Mouse (Mus musculus) cerebellum, adult 18-20 months (tissue): ENCODE measurements around the gene Gm12185.
"Not testable (repeated sequence)": the region's sequence is repeated elsewhere in the genome, so short reads cannot be mapped to it uniquely, and the experiment has no call there.

ENCODE experiments used
- DNase-seq, 2 experiments: peaks; one replicate each; pipeline ENCODE4 v3.0.0; 2021

The Gm12185 gene

DNA sequence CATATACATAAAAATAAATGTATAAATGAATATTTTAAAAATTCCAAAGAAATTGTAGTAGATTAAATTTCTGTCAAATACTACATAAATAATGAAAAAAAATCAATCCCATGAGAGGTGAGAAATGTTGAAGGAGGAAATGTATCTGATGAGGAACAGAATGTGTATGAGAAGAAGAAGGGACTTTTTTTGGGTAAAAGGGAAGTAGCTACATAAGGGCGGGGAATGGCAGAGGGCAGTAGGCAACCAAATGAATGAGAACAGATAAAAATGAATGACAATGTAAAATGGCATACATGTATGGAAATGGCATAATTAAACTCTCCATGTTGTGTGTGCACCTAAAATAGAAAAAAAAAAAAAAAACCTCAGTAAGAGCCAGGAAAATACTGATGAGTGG, 78.4 kb downstream of the Gm12185 start:
- no peak for DNase-seq

DNA sequence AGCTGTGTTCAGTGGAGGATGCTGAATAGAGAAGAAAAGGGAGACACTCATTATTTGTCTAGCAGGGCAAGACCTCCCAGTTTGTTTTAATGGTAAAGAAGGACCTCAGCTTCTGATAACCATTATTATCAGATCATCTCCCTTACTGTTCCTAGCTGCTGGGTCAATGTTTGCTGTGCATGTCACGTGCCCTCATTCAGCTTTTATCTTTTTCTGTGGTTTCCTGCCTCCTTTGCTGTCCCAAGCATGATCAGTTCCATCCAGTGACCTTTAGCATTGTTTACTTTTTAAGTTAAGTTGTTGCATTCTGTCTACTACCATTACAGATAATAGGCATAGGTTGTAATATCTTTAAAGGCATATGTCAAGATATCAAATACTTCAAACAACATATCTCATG, 83.6 kb downstream of the Gm12185 start:
- DNase-seq, result no peak

DNA sequence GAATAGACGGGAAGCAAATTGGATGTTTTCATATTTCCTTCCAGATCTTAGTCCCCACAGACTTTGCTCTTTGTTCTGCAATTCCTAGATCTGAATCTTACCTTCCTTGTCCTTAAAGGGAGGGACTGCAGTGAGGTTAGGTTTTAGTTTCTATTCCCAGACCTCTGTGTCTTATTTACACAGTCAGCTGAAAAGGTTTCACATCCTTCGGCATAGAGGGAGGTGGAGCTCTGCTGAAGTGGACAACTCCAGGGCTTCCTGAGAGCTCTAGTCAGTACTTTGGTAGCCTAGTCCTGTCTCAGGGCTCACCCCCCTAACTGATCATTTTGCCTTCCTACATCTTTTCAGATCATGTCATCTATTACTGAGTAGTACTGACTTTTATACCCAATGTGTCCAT, 90.0 kb downstream of the Gm12185 start, which contains the start of gene Gm5431:
Gene Gm5431, minus strand, starts transcription at position 194 of the 400 bp plus-strand sequence.
- DNase-seq, result no peak

DNA sequence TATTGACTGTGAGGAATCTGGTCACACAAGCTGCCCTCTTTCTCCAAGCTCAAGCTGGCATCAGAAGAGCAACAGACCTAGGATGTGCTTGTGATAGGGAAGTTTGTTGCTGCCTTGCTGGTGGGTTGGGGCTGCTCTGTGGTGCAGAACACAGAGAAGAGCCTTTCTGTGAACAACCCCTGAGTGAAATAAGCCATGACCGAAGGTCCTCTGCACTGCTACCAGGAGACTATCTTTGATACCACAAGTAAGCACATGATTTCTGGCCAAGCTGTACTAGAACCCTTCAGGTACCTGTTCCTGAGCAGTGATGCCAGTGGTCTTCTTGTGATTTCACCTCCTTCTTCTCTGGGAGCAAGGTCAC, 90.5 kb downstream of the Gm12185 start:
- not testable (repeated sequence) for DNase-seq

DNA sequence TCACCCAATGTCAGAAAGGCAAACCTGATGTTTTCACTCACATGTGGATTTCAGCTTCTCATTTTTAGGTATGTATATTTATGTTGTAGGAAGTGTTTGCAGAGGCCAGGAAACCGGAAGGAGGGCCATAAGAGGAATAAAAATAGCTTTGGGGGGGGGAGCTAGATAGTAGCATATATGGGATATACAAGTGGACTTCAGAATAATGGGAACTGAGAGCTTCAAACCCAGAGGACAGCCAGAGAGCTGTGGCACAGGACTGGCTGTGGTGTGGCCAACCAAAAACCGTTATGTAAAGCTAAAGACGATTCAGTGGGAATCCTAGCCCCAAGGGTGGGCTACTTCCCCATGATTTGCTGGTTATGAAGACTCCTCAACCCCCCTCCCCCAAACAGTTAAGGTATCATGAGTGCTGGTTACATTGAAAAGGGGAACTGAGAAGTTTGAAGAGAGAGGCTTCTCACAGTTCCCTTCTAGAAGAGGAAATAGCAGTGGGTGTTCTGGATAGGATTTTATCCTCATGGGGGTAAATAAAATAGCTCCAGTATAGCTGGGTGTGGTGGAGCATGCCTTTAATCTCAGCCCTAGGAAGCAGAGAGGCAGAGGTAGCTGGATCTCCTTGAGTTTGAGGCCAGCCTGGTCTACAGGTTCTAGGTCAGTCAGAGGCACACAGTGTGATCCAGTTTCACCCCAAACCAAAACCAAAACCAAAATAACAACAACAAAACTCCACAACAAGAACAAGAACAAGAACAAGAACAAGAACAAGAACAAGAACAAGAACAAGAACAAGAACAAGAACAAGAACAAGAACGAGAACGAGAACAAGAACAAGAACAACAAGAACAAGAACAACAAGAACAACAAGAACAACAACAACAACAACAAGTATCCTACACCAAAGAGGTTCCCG, 91.1 kb downstream of the Gm12185 start:
- DNase-seq, result not testable (repeated sequence)

DNA sequence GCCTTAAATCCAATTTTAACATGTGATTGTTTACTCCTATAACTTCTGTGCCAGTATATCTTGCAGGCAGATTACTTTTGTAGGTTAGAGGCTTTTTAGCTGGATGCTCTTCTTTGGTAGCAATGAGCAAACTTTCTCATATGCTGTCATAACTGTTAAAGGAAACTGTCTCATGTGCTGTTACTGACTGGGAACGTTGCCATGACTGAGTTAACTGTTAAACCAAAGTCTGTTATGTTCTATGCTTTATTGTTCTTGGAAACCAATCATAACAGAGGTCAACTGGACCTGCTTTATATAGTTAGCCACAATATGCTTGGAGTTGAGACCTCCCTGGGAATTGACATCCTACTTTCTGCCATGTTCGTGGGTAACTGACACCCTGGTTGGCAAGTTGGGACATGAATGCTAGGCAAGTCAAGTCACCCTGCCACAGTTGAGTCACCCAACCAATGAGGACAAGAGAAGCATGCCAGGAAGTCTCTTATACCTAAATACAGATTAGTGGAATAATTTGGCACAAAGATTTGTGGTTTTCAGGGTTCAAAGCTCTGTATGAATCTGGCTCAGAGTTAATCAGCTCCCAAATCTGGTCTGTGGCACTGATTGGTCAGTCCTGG, 93.1 kb downstream of the Gm12185 start:
- no peak for DNase-seq

DNA sequence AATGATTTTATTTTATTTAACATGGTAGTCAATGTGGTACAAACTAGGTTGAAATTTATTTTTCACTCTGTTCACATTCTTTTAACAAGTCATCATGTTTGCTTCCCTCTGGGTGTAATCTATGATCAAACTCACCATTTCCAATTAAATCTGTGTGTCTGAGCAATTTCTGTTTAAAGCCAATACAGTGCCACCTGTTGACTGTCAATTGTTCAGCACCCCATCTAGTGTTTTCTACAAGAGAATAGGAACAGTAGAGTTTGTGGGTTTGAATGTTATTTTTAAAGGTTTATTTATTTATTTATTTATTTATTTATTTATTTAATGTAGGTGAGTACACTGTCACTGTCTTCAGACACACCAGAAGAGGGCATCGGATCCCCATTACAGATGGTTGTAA, 115.3 kb downstream of the Gm12185 start:
- DNase-seq, result no peak

DNA sequence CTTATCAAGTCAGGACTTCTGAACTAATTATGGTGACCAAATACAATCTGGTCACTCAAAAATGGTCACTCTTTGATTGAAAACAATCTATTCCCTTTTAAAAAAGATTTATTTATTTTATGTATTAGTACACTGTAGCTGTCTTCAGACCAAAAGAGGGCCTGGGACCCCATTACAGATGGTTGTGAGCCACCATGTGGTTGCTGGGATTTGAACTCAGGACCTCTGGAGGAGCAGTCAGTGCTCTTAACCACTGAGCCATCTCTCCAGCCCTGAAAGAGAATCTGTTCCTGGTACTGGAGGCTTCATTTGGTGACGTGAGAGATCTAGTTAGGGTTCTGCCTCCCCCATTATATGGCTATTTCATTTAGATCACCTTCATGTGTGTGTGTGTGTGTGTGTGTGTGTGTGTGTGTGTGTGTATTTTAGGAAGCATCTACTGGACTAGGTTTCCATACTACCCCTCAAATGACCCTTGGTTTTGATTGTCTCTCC, 116.6 kb downstream of the Gm12185 start:
- not testable (repeated sequence) for DNase-seq

DNA sequence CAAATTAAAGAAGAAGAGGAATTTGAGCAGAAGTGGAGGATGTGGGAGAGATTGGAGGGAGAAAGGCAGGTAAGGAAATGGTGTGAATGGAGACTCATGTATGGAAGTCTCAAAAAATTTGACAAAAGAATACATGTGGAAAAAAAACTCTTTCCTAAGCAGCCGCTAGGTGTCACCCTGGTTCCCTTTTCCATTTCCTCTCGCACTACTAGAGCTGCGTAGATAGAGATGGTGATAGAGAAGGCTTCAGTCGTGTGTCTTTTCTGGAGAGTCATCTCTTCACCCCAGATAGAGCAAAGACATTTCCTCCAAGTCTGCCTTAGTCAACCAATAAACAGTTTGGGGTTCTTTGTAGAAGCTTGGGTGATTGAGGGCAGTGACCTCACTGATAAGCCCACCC, 117.6 kb downstream of the Gm12185 start:
- peak; percentile 60 to 62 for DNase-seq

DNA sequence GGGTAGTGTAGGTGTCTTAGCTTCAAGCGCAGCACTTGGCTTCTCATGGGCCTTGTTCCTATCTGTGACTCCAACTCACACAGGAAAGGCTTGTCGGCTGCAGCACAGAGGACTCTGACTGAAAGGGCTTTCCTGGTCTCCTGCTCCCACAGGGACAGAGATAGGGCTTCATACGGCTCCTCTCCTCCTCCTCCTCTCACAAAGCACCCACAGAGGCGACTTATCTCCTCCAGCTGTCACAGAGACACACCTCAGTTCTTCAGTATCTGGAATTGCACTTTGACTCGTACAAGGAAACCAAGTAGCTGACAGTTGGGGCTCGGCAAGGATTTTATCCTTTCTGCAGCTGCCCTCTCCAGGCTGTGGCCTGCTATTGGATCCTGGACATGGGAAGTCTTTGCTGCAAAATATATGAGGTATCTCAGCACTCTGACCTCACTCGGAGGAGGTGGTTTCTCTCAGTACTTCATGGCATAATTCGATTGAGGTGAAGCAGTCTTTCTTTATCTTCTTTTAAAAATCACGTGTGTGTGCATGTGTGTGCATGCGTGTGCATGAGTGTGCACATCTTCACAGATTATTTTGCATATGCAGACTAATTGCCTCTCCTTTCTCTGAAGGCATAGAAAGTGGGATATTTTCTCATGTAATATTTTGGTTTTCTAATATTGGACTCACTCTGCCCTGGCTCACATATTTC, 118.3 kb downstream of the Gm12185 start:
- no peak for DNase-seq

DNA sequence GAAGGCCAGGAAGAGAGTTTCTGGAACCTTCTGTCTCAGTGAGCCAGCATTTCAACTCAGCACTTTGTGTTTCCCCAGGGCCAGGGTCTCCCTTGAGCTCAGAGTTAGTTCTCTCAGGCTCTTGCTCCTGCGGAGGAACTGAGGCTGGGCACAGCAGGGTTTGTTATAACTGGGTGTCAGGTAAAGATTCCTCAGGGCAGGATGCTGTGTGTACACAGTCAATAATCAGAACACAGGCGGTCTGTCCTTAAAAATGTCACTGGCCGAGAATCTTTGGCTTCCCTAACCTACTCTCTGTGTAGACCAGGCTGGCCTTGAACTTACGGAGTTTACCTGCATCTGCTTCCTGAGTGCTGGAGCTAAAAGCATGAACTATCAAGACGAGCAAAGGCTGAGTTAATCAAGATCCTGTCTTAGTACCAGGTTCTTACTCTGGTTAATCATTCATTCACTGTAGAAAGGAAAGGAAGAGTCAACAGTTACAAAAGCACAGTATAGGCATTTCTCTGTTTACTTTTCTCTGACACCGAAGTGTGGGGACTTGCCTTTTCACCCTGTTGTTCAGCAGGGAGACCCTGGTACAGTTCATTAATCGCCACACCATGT, 119.2 kb downstream of the Gm12185 start:
- DNase-seq, result no peak

DNA sequence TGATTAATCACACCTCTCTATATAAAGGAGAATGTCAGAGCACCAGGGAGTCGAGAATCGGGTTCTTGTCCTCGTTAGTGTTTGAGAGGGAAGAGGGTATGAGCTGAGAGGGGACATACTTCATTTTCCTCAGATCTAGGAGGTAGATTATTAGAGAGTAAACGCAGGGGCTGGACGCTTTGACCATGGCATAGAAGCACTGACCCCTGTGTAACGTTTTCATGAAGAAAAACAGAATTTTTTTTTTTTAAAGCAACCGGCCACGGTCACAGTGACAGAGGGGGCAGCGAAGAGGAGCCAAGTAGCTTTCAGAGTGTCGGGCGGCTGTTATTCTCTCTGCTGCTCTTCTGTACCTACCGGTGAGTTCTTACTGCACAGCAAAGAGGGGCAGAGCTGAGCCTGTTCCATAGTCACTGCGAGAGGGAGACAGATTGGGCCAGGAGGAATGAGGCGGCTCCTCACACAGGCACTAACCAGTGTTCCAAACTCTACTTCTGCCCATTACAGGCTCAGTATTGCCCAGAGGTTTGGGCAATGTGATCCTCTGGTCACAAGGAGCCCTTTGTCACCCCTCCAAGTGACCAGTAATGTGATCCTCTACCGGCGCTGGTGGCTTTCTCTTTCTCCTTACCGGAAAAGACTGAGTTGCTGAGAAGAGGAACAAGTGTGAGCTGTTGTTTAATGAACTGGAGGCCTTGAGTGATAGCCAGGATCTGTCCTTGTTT, 120.0 kb downstream of the Gm12185 start:
- DNase-seq, result peak in 1 of 2 experiments; percentile 30

DNA sequence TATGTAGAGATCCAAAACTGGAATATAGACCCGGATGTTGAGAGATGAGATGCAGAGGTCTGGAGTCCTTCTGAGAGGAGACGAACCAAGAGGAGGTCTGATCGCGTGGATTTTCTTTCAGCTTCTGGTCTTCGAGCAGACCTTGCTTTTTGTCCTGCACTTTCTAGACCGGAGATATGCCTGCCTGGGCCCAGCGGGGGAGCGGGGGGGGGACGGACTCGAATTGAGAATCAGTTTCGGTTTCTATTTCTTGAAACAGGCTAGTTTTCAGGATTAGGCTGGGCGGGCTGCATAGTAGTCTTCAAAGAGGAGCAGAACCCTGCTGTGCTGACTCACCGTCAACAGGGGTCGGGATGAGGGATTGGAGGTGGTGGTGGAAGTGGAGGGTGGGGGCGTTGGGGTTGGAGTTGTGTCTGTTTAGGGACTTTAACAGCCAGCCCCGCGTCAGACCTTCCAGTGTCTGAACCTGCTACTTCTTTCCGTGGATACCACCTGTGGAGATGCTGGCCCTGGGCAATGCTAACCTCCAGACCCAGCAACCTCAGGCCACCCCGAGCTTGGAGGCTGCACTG, 120.7 kb downstream of the Gm12185 start, which contains the start of gene Irgm1:
Gene Irgm1, minus strand, starts transcription at position 483 of the 572 bp plus-strand sequence.
- peak; percentile 32 to 37 for DNase-seq

DNA sequence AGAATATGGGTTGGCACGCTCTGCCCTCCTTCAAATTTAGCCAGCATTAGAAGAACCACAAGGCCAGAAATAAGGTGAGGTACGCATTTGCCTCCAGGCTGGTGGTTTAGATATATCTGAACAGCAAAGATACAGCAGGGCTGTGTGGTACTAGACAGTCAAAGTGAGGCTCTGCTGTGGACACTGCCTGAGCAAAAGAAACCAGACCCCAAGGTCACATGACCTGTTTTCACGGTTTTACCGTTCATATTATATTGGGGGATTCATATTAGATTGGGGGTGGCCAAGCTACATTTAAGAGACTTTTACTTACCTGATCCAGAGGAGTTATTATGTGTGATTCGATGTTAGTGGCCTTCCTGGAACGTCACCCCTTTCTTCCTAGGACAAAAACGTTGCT, 121.2 kb downstream of the Gm12185 start:
- no peak for DNase-seq

DNA sequence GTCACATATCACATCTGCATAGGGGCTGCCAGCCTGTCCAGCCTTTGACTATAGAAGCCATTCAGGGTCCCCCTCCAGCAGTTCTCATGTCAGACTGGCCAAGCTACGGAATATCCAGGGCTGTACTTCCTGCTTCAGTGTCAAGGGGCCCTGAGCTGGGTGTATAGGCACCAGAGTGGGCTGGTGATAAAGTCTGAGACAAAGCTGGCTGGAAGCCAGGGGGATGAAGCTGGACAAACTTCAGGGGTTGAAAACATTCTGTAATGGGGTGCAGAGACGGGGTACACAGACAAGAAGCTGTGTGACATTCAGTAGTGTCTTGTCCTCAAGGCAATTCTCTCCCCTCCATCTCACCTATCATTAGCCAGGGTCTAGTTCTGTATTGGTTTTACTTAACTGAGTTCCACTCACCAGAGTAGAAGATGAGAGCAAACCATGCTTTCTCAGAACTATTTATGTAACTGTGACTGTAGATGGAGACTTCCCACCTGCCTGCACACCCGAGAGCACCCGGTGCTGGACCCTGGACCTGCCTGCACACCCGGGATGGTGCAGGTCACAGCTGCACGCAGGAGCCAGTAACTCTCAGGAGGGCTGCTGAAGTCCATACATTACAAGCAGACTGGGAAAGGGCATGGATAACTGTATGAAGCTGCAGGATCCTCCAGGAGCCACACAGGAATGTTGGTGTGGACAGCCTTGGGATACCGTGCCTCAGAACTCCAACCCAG, 122.5 kb downstream of the Gm12185 start:
- DNase-seq, result no peak

DNA sequence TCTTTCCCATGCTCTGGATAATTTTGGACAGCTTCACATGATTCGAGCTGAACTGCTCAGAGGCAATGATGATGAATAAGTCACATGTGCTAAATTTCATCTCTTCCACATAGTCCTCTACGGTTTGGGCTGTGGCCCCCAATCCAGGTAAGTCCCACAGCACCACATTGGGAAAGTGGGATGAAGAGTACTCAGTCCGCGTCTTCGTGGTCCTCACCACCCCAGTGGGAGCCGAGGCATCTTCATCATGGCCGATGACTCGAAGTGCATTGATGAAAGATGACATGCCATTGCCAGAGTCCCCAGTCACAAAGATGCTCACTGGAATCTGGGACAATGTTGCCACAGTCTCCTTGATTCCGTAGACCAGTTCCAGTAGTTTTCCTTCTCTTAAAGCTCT, 125.5 kb downstream of the Gm12185 start:
- no peak for DNase-seq

DNA sequence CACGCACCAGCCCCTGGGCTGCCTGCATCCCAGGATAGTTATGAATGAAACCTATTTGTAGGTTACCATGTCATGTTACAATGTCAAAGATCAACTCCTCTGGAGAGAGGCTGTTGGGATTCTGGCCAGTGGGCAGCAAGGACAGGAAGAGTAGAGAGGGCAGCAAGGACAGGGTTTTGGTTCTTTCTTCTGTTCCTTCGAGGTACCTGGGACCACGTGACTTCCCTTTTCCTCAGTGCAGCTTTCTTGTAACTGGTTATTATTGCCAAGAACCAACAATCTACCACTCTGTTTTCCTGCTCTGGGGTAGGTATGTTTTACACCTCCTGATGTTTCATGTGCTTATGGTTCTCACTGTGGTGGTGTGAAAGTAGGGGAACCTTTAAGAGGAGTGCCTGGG, 128.2 kb downstream of the Gm12185 start:
- DNase-seq, result no peak

DNA sequence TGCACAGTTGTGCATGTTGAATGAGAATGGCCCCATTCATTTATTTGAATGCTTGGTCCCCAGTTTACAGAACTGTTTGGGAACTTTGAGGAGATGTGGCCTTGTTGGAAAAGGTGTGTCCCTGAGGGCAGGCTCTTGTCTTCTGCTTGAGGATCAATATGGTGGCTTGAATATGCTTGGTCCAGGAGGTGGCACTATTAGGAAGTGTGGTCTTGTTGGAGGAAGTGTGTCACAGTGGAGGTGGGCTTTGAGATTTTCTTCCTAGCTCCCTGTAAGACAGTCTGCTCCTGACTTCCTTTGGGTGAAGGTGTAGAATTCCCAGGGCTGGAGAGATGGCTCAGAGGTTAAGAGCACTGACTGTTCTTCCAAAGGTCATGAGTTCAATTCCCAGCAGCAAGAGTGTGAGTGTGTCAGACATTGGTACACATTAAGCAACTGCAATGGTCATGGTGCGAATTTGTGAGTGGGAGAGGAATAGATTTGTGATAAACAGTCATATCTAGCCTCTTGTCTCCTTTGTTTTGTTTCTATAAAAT, 129.2 kb downstream of the Gm12185 start:
- no peak for DNase-seq

DNA sequence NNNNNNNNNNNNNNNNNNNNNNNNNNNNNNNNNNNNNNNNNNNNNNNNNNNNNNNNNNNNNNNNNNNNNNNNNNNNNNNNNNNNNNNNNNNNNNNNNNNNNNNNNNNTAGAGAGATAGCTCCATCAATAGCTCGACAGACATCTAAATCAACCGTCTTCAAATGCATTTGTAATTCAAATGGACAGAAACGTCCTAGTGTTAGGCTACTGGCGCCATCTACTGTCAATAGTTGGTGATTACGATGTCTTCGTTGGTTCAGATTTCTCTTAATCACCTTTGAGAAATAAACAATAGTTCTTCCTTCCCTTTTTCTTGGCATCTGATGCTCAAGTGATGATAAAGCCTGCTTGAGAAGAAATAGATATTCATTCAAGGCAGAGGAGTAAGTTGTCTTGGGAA, 133.0 kb downstream of the Gm12185 start:
- DNase-seq, result peak; percentile 69 to 73
